Mouse (Mus musculus): ENCODE measurements around the gene Dpysl4. TPM values are rescaled to one million over a fixed set of nuclear protein-coding genes. Genes with fewer than 3 reads are reported as not detected.
A peak's percentile ranks its signal among the peaks of the same experiment; 100 is the strongest.

Gene Dpysl4
- total and polyA plus RNA-seq, 2 experiments from 2014 or later = 125 to 142 TPM

- H3K4me1 ChIP-seq (ENCODE audit: insufficient read depth) = no peaks in the 10 kb centered on the region
- H3K9ac ChIP-seq = no peak overlapping the region
- H3K36me3 ChIP-seq (ENCODE audit: insufficient read depth) = 0 out of 2 replicates have a peak, but pooled peaks cover 2% of the 10 kb centered on the region
- H3K4me3 ChIP-seq (ENCODE audit: low read depth, low read length) = no peak overlapping the region
- 72% methylated on average over 9 of the region's 9 CpGs for whole genome bisulfite sequencing
- no peak overlapping the region for H3K4me2 ChIP-seq (ENCODE audit: low read depth)
- 0 out of 2 replicates have a peak overlapping the region, but pooled peaks have one; percentile 15 for H3K27ac ChIP-seq (ENCODE audit: low read depth, low read length)
- DNase-seq = no peak
- TF ChIP-seq CTCF (IDR thresholded peaks at IDR 0.05; ENCODE audit: low read depth) = no peak
- H3K9me3 ChIP-seq (ENCODE audit: low read length) = no peaks in the 10 kb centered on the region
- ATAC-seq = peak; percentile 36; the same call in 1 of the 2 replicates
- no peaks in the 10 kb centered on the region for H3K27me3 ChIP-seq (ENCODE audit: insufficient read depth, low read length)
Measured at GRCm38 (mm10) chr7:139107908-139108650, 22.3 kb downstream of the Dpysl4 start.

- 41% methylated on average over 13 of the region's 13 CpGs for WGBS
- Histone ChIP-seq H3K4me2 (ENCODE audit: low read depth) (no peak overlapping the region), H3K27ac (ENCODE audit: low read depth, low read length) (no peak overlapping the region), H3K4me3 (ENCODE audit: low read depth, low read length) (no peak overlapping the region), H3K36me3 (ENCODE audit: insufficient read depth) (no peaks in the 10 kb centered on the region; the same call in 1 of the 2 replicates), H3K9ac (no peak overlapping the region), H3K4me1 (ENCODE audit: insufficient read depth) (no peaks in the 10 kb centered on the region), H3K9me3 (ENCODE audit: low read length) (no peaks in the 10 kb centered on the region), H3K27me3 (ENCODE audit: insufficient read depth, low read length) (no peaks in the 10 kb centered on the region)
- peak; percentile 91 for DNase-seq
- ATAC-seq = peak; percentile 87
- peak; percentile 96 for TF ChIP-seq CTCF (IDR thresholded peaks at IDR 0.05; ENCODE audit: low read depth)
Measured at GRCm38 (mm10) chr7:139119152-139119774, 33.5 kb downstream of the Dpysl4 start.

- peak; percentile 16 for ATAC-seq
- 70% methylated on average over 2 of the region's 2 CpGs for WGBS
Measured at GRCm38 (mm10) chr7:139119775-139120153, 34.0 kb downstream of the Dpysl4 start.

DNA sequence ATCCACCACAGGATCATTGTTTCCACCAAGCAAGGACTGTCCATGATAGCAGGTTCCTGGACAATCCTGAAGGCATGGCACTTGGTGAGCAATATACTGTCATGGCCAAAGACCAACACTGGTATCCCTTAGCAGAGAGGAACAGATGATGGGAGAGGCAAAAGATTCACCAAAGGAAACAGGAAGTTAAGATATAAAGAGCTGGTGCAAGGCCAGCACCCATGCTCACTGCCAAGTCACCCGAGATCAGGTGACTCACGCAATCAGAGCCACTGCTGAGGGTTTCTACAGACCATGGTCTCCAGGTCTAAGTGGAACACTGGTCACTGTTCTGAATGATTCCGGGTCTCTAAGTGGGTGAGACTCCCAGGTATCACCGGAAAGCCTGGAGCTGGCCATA, 40.1 kb downstream of the Dpysl4 start:
- H3K9me3 ChIP-seq (ENCODE audit: low read length) = no peaks in the 10 kb centered on the region
- TF ChIP-seq CTCF (IDR thresholded peaks at IDR 0.05; ENCODE audit: low read depth) = no peak
- no peaks in the 10 kb centered on the region for H3K27me3 ChIP-seq (ENCODE audit: insufficient read depth, low read length)
- H3K9ac ChIP-seq = no peak overlapping the region
- no peak overlapping the region for H3K27ac ChIP-seq (ENCODE audit: low read depth, low read length)
- 90% methylated on average over 4 of the region's 4 CpGs for WGBS
- peaks cover 7% of the 10 kb centered on the region; the same call in 1 of the 2 replicates for H3K4me1 ChIP-seq (ENCODE audit: insufficient read depth)
- DNase-seq = no peak
- no peak overlapping the region for H3K4me3 ChIP-seq (ENCODE audit: low read depth, low read length)
- no peak for ATAC-seq
- H3K36me3 ChIP-seq (ENCODE audit: insufficient read depth) = no peaks in the 10 kb centered on the region
- H3K4me2 ChIP-seq (ENCODE audit: low read depth) = no peak overlapping the region

More at GRCm38 (mm10) chr7:139119775-139120153, 34.0 kb downstream of the Dpysl4 start:
- H3K27ac ChIP-seq (ENCODE audit: low read depth, low read length) = no peak overlapping the region
- H3K4me2 ChIP-seq (ENCODE audit: low read depth) = no peak overlapping the region
- H3K36me3 ChIP-seq (ENCODE audit: insufficient read depth) = no peaks in the 10 kb centered on the region; the same call in 1 of the 2 replicates
- H3K27me3 ChIP-seq (ENCODE audit: insufficient read depth, low read length) = no peaks in the 10 kb centered on the region
- no peaks in the 10 kb centered on the region for H3K9me3 ChIP-seq (ENCODE audit: low read length)
- no peak overlapping the region for H3K9ac ChIP-seq
- no peak for TF ChIP-seq CTCF (IDR thresholded peaks at IDR 0.05; ENCODE audit: low read depth)
- no peak overlapping the region for H3K4me3 ChIP-seq (ENCODE audit: low read depth, low read length)
- H3K4me1 ChIP-seq (ENCODE audit: insufficient read depth) = no peaks in the 10 kb centered on the region
- no peak for DNase-seq

DNA sequence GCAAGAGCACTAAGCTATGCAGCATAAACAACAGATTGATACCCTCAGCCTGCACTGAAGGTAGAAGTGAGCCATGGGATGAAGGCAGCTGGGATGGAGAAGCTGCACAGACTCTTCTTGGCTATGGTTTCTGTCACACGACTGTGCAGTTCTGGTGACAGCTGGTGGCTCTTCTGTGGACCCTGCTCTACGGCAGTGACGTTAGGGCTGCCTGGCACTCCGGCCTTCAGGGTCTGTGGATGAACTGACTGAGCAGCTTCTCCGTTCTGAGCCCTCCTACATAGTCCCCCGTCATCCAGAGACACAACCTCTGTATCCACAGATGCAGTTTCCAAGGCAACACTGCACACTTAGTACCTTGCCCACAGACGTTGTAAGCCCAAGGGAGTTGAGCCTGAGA, 40.7 kb downstream of the Dpysl4 start:
- DNase-seq = peak; percentile 52
- H3K4me1 ChIP-seq (ENCODE audit: insufficient read depth) = peaks cover 7% of the 10 kb centered on the region; the same call in 1 of the 2 replicates
- H3K9ac ChIP-seq = no peak overlapping the region
- H3K27ac ChIP-seq (ENCODE audit: low read depth, low read length) = no peak overlapping the region
- peak; percentile 70 for ATAC-seq
- no peak for TF ChIP-seq CTCF (IDR thresholded peaks at IDR 0.05; ENCODE audit: low read depth)
- WGBS = 44% methylated on average over 7 of the region's 7 CpGs
- no peaks in the 10 kb centered on the region for H3K36me3 ChIP-seq (ENCODE audit: insufficient read depth)
- no peaks in the 10 kb centered on the region for H3K9me3 ChIP-seq (ENCODE audit: low read length)
- no peak overlapping the region for H3K4me3 ChIP-seq (ENCODE audit: low read depth, low read length)
- no peak overlapping the region for H3K4me2 ChIP-seq (ENCODE audit: low read depth)
- no peaks in the 10 kb centered on the region for H3K27me3 ChIP-seq (ENCODE audit: insufficient read depth, low read length)

DNA sequence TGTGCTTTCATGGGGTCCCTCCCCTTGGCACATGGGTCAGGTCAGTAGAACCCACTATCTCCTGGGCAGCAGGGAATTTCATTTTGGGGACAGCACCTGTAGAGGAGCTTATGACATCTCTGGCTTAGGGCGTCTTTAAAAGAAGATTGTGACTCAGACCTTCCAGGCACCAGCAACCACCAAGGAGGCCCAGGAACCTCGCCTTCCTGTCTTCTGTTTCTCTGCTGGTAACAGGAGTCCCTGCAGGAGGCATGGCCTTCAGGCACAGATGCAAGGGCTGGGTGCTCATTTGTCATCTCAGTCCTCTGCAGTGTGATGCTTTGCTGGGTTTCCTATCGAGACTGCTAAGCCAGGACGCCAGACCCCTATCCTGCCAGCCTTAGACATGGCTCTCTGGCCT, 43.2 kb downstream of the Dpysl4 start:
- Histone ChIP-seq H3K9me3 (ENCODE audit: low read length) (no peaks in the 10 kb centered on the region), H3K9ac (no peak overlapping the region)
- TF ChIP-seq CTCF (IDR thresholded peaks at IDR 0.05; ENCODE audit: low read depth) = no peak

GRCm38 (mm10) chr7:139130361-139130760, 44.6 kb downstream of the Dpysl4 start:
- no peak for DNase-seq
- WGBS = 45% methylated on average over 6 of the region's 6 CpGs
- H3K27ac ChIP-seq (ENCODE audit: low read depth, low read length) = peak overlapping the region; percentile 9; the same call in 1 of the 2 replicates
- ATAC-seq = peak; percentile 50; the same call in 1 of the 2 replicates
- H3K9me3 ChIP-seq (ENCODE audit: low read length) = no peaks in the 10 kb centered on the region
- no peak overlapping the region for H3K9ac ChIP-seq
- H3K4me1 ChIP-seq (ENCODE audit: insufficient read depth) = peaks cover 7% of the 10 kb centered on the region; the same call in 1 of the 2 replicates
- H3K36me3 ChIP-seq (ENCODE audit: insufficient read depth) = no peaks in the 10 kb centered on the region
- H3K4me2 ChIP-seq (ENCODE audit: low read depth) = no peak overlapping the region
- no peak overlapping the region for H3K4me3 ChIP-seq (ENCODE audit: low read depth, low read length)
- no peaks in the 10 kb centered on the region for H3K27me3 ChIP-seq (ENCODE audit: insufficient read depth, low read length)
- TF ChIP-seq CTCF (IDR thresholded peaks at IDR 0.05; ENCODE audit: low read depth) = no peak

More for the DNA sequence above, 43.2 kb downstream of the Dpysl4 start:
- 84% methylated on average over 4 of the region's 4 CpGs for WGBS
- ATAC-seq = no peak
- Histone ChIP-seq H3K4me2 (ENCODE audit: low read depth) (no peak overlapping the region), H3K4me3 (ENCODE audit: low read depth, low read length) (no peak overlapping the region), H3K36me3 (ENCODE audit: insufficient read depth) (no peaks in the 10 kb centered on the region), H3K4me1 (ENCODE audit: insufficient read depth) (peaks cover 7% of the 10 kb centered on the region; the same call in 1 of the 2 replicates), H3K27me3 (ENCODE audit: insufficient read depth, low read length) (no peaks in the 10 kb centered on the region), H3K27ac (ENCODE audit: low read depth, low read length) (no peak overlapping the region)
- DNase-seq = no peak

Data from forebrain, postnatal 0 days (tissue).